Comparison of ENCODE assay signal across 10 mouse cellular contexts in the genomic region with DNA sequence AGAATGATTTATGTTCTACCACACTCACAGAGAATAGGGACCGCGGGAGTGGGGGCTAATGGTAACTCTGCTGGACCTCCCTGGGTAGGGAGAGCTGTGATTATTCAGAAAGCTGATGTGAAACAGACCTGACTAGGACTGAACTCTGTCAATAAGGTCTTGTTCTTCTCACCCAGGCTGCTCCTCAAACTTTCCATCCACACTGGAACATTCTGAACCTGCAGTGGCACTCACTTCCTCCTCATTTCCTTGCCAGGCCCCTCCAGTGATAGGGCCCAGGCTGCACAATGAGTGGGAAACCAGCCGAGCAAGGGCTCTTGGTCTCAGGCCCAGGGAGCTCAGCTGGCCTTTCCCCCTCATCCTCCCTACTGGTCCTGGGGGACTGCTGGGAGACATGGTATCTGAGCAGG.
DNase-seq lines count a peak whose midpoint lies in the region.
"Had no signal": no experiment of that assay in that cellular context is flagged by ENCODE, and none has a peak within 500 bp of the region (broad histone marks: within the 10 kb centered on the region; RNA-seq: fewer than 3 reads in every experiment).

No protein-coding gene starts in this region.

- peaks cover 5% of the 10 kb centered on the region for H3K4me1 ChIP-seq in embryonic facial prominence, embryonic 10.5 days
- H3K4me1 ChIP-seq: midbrain, embryonic 12.5 days had no signal

- DNase-seq in embryo, embryonic 10.5 days (ENCODE audit: low spot score), result peak; percentile 13
- DNase-seq in embryo, embryonic 9.5 days (ENCODE audit: extremely low spot score), result no peak
- peak; percentile 26 for DNase-seq in urinary bladder, postnatal 14 days (ENCODE audit: low spot score)
- no peak for DNase-seq in urinary bladder, postnatal 10 days (ENCODE audit: low spot score)
- peak; percentile 22 for DNase-seq in kidney, adult 9 months
- no peak for DNase-seq in right cerebral cortex, postnatal 14 days
- DNase-seq in cerebellum, postnatal 4 days (ENCODE audit: low spot score in 2 of 2), result no peak
- no peak for DNase-seq in embryonic facial prominence, embryonic 10.5 days (ENCODE audit: low spot score)
- DNase-seq: cerebellum, adult 9-11 months had no signal

- H3K36me3 ChIP-seq in embryonic facial prominence, embryonic 10.5 days (replicated peaks), result no peaks in the 10 kb centered on the region
- H3K36me3 ChIP-seq: midbrain, embryonic 12.5 days had no signal

- 67% methylated on average over 3 of the region's 3 CpGs for WGBS in embryonic facial prominence, embryonic 10.5 days

- no peaks in the 10 kb centered on the region for H3K9me3 ChIP-seq in embryonic facial prominence, embryonic 10.5 days
- H3K9me3 ChIP-seq: midbrain, embryonic 12.5 days had no signal

- H3K27ac ChIP-seq in embryonic facial prominence, embryonic 10.5 days (replicated peaks), result no peak overlapping the region
- H3K27ac ChIP-seq: midbrain, embryonic 12.5 days had no signal

- no peak overlapping the region for H3K4me3 ChIP-seq in embryonic facial prominence, embryonic 10.5 days
- H3K4me3 ChIP-seq: midbrain, embryonic 12.5 days had no signal

- no peaks in the 10 kb centered on the region for H3K27me3 ChIP-seq in embryonic facial prominence, embryonic 10.5 days (replicated peaks; ENCODE audit: low read depth, poor library complexity, severe bottlenecking)
- H3K27me3 ChIP-seq: midbrain, embryonic 12.5 days had no signal

Comparison
In these comparisons a context has a peak if more than half of its experiments do, and no peak if none do; other contexts are left out.
1. DNase-seq: peak in embryo, embryonic 10.5 days (single experiment), urinary bladder, postnatal 14 days (single experiment) and kidney, adult 9 months (single experiment); none in embryo, embryonic 9.5 days (single experiment), urinary bladder, postnatal 10 days (single experiment), right cerebral cortex, postnatal 14 days (single experiment), cerebellum, postnatal 4 days (0 of 2) and embryonic facial prominence, embryonic 10.5 days (single experiment).